Mouse (Mus musculus) midbrain, embryonic 14.5 days (tissue): ENCODE measurements around the gene Gm4707. TPM values are rescaled to one million over a fixed set of nuclear protein-coding genes. Genes with fewer than 3 reads are reported as not detected.

Experiments used
- ATAC-seq: fragments of 200-750 bp; cut with Nextera tagmentation; 2 replicates; pipeline ENCODE4 v1.8.0; 2017; ENCODE audit warnings: moderate number of reproducible peaks, moderate library complexity; ENCODE audit not compliant: low FRiP score, low TSS enrichment
- DNase-seq: peaks from one replicate; pipeline ENCODE4 v3.0.0-alpha.2; 2015
- H3K27ac ChIP-seq: fragments of 300-500 bp; sonication (generic); replicated peaks from 2 replicates; pipeline ENCODE4 v1.5.1; 2014; ENCODE audit warnings: mild to moderate bottlenecking, low read depth, low read length, moderate library complexity
- H3K27me3 ChIP-seq: fragments of 300-500 bp; sonication (generic); 2 replicates; pipeline ENCODE4 v1.6.1; 2014; ENCODE audit warnings: low read length, control low read depth, mixed read lengths; ENCODE audit not compliant: control insufficient read depth, insufficient read depth
- H3K36me3 ChIP-seq: fragments of 300-500 bp; sonication (generic); 2 replicates; pipeline ENCODE4 v1.6.1; 2014; ENCODE audit warnings: low read length, control low read depth; ENCODE audit not compliant: control insufficient read depth, insufficient read depth
- H3K4me1 ChIP-seq: fragments of 300-500 bp; sonication (generic); 2 replicates; pipeline ENCODE4 v1.6.1; 2014; ENCODE audit warnings: mild to moderate bottlenecking, antibody characterized with exemption, low read length, control low read depth; ENCODE audit not compliant: control insufficient read depth, insufficient read depth
- H3K4me2 ChIP-seq: fragments of 300-500 bp; sonication (generic); 2 replicates; pipeline ENCODE4 v1.6.1; 2014; ENCODE audit warnings: mild to moderate bottlenecking, low read length, moderate library complexity
- H3K4me3 ChIP-seq: fragments of 300-500 bp; sonication (generic); replicated peaks from 2 replicates; pipeline ENCODE4 v1.5.1; 2014; ENCODE audit warnings: low read depth, low read length
- H3K9ac ChIP-seq: fragments of 300-500 bp; sonication (generic); replicated peaks from 2 replicates; pipeline ENCODE4 v1.6.1; 2014; ENCODE audit warnings: mild to moderate bottlenecking, low read length, moderate library complexity
- H3K9me3 ChIP-seq: fragments of 300-500 bp; sonication (generic); 2 replicates; pipeline ENCODE4 v1.6.1; 2016; ENCODE audit warnings: low read length, control low read depth, mixed read lengths; ENCODE audit not compliant: control insufficient read depth
- WGBS: fragments of 180-500 bp; shearing (Covaris S2); extraction: QIAGEN DNeasy Blood & Tissue Kit; methylation state at CpG from one replicate; pipeline ENCODE4 v1.1.7; 2014; 5-methylcytosine and 5-hydroxymethylcytosine counted together
- polyA plus RNA-seq: library from polyadenylated mRNA; unstranded; fragments of >200 nt; fragmentation: Nextera tagmentation; extraction: Ambion mirVana; gene quantifications from 2 replicates; pipeline ENCODE4 v1.2.1, GENCODE M21; 2014

The Gm4707 gene
- polyA plus RNA-seq, 1 experiment from 2014 or later: 1.3 TPM

GRCm38 (mm10) chr17:71417008-71417407, 42.7 kb downstream of the Gm4707 start:
- Histone ChIP-seq H3K27me3 (no peaks in the 10 kb centered on the region), H3K4me3 (no peak overlapping the region), H3K27ac (no peak overlapping the region), H3K4me2 (no peak overlapping the region), H3K4me1 (no peaks in the 10 kb centered on the region), H3K9me3 (peaks cover 4% of the 10 kb centered on the region; the same call in 1 of the 2 replicates), H3K36me3 (peaks cover 22% of the 10 kb centered on the region; the same call in 1 of the 2 replicates), H3K9ac (no peak overlapping the region)
- WGBS: 97% methylated on average over 1 of the region's 1 CpGs
- ATAC-seq (no peak), DNase-seq (no peak)

Other genes with a start within 250 kb of the Gm4707 start
- 0.54 and 1.8 TPM in 2 replicates for gene Emilin2, start 147.9 kb downstream of the Gm4707 start, polyA plus RNA-seq
- gene Smchd1, start 15.4 kb upstream of the Gm4707 start, polyA plus RNA-seq: 73.3 and 73.7 TPM in 2 replicates
- 4.6 and 9.6 TPM in 2 replicates for gene Ndc80, start 66.9 kb upstream of the Gm4707 start, polyA plus RNA-seq
- 1.8 and 1.9 TPM in 2 replicates for gene Spdya, start 92.1 kb upstream of the Gm4707 start, polyA plus RNA-seq
- 38.8 and 57.0 TPM in 2 replicates for gene Wdr43, start 156.0 kb upstream of the Gm4707 start, polyA plus RNA-seq
- 0.14 and 0.35 TPM in 2 replicates for gene Togaram2, start 213.3 kb upstream of the Gm4707 start, polyA plus RNA-seq